Mouse (Mus musculus) cerebellum, postnatal 36 days (tissue): ENCODE data around the gene Gm9970.

ENCODE experiments used
- DNase-seq, 2 experiments: peaks; one replicate each; pipeline ENCODE4 v3.0.0; 2021 to 2022; ENCODE audit warnings: mixed read lengths in 2 of 2

Gm9970 gene

DNA sequence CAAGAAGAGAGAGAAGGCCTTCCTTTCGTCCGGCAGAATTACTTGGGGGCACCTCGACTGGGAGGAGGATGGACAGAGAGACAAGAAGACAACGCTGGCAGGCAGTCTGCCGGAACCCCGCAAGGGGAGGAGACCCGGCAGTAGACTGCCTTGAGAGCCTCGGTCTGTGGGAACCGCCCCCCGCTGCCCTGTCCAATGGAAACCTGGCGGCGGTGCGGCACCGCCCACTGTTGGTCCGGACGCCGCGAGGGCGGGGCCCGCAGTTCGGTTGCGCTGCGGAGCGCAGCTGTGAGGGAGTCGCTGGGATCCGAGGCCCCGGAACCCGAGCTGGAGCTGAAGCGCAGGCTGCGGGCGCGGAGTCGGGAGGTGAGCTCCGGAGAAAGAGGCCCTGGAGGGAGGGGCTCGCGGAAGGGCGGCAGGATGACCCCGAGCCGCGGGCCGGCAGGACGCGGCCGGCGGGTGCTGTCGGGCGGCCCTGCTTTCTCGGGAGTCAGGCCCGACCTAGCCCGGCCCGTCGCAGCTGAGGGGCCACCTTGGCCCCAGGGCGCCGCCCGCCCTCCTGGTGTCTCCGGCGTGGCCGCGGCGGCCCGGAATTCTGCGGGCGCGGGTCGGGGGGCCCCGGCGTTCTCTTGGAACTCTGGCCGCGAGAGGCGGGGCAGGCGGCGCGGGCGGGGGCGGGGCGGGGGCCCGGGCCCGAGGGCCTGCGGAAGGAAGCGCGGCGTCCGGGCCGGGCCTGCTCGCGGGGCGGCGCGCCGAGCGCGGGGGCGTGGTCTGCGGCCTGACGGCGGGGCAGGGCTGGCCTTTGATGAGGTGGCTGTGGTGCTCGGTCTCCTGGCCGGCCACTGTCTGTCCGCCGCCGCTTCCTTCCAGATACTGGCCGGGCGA, at the start of gene Gm9970, which contains the start of gene Nrbp1:
Gm9970 (minus strand) TSS at position 596 of the 885 bp plus-strand sequence.
Nrbp1 (plus strand) TSS at position 228 of the 885 bp plus-strand sequence.
- peak; percentile 94 to 98 for DNase-seq

- DNase-seq: no peak
Observed at GRCm38 (mm10) chr5:31289626-31290230, 48.7 kb upstream of the Gm9970 start.

DNA sequence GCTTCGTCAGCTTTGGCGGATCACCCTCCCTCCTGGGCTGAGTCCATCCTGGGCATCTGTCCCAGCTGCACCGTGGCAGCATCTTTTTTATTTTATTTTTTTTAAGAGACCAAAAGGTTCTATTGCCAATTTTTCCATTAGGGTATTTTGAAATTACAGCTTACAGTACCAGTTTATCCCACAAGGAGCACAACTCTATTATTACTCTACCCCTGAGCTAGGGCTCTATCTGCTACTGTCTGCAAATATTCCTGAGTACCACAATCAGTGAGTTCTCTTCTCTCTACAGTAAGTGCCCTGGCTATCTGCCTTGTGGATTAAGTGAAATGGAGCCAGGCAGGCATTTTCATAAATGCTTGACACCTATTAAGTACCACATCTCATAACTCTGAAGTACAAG, 47.6 kb upstream of the Gm9970 start:
- DNase-seq: no peak

DNA sequence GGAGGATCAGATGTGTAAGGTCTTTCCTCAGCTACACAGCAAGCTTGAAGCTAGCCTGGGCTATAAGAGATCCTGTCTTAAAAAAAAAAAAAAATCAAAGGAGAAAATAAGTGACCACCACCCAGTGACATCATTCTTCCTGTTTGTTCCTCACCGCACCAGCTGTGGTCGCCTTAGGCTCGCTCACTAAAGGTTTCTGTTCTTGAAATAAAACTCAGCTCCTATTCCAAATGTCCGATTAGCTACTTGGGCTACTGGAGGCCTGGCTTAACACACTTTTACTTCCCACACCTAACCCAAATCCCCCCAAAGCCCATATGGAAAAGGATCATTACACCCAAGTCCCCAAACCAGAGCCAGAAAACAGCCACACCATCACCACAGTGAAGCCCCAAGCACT, 47.2 kb upstream of the Gm9970 start:
- DNase-seq: no peak

GRCm38 (mm10) chr5:31279245-31279988, 38.4 kb upstream of the Gm9970 start:
- DNase-seq: no peak

DNA sequence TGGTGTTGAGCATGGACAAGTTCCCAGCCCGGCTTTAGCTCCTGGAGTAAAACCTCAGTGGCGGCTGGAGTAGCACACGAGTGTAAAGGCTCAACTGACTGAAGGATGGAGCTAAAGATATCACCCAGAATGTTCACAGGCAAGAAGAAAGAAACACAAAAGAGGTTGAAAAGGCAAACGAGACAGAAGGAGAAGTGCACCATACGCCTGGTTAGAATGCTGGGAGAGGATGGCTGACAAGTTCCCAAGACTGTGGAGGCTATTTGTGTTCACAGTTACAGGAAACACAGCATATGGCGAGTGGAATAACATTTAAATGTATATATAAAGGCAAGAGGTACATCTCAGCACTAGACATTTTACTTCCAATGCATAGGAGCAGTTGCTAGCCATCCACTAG, 32.0 kb upstream of the Gm9970 start:
- no peak for DNase-seq

DNA sequence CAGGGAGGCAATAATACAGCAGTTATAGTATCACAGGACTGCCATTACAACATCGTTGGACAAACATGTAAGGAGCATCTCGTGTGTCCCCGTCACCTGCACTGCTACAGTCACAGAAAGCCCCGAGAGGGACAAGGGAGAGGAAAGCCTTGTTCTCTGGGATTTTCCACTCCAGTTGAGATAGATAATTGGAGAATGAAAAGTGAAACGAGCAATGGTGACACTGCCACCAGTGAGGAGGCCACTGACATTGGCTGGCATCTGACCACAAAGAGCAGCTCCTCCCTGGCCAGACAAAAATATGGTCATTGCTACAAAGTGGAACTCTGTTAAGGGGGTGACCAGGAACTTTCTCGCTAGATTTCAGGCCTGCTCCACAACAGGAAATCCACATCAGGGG, 26.7 kb upstream of the Gm9970 start:
- DNase-seq: no peak

- peak; percentile 30 to 57 for DNase-seq
Observed at GRCm38 (mm10) chr5:31266101-31266500, 25.1 kb upstream of the Gm9970 start.

- no peak for DNase-seq
Observed at GRCm38 (mm10) chr5:31257616-31258015, 16.6 kb upstream of the Gm9970 start.

DNA sequence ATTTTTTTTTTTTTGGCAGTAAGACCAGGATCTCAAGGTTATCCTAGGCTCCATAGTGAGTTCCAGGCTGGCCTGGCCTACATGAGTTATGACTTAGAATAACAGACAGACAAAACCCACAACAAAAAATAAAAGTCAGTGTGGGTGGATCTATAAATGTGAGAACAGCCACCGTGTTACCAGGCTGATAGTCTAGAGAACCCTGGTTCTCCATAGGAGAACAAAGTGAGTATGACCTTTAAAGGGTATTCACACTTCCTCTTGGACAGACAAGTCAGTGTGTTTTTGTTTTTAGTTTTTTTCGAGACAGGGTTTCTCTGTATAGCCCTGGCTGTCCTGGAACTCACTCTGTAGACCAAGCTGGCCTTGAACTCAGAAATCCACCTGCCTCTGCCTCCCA, 14.9 kb upstream of the Gm9970 start:
- DNase-seq: no peak

DNA sequence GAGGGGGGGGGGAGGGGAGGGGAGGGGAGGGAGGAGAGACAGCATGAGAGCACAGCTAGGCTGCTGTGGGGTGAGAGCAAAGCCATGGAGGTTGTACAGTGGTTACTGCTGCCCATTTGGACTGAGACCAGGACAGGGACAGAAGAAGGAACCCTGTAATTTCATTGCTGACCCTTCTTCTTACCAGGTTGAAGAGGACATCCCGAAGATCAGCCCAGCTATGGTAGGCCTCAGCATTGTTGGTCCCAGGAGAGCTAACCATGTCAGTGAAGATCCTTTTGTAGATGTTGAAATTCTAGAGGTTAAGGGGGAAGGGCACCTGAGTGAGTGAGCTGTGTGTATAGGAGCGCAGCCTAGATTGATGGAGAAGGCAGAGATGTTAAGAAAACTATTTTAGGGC, 14.3 kb upstream of the Gm9970 start:
- DNase-seq: no peak

- no peak for DNase-seq
Observed at GRCm38 (mm10) chr5:31254901-31255300, 13.9 kb upstream of the Gm9970 start.

DNA sequence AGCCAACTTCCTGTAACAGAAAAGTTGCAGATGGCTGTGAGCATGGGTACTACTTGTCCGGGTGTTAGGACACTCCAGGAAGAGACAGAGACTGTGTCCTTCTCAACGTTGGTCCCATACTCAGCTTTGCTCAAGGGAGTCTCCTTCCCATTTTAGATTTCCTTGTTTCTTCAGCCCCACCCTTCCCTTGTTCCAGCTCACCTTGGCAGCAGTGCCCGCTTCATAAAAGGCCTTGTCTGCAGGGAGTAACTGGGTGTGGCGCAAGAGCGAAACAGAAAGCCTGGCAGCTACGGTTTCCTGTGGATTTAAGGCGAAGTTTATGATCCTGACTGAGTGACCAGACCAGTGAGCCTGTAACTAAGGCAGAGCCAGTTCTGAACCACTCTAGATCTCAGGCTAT, 13.4 kb upstream of the Gm9970 start:
- no peak for DNase-seq

DNA sequence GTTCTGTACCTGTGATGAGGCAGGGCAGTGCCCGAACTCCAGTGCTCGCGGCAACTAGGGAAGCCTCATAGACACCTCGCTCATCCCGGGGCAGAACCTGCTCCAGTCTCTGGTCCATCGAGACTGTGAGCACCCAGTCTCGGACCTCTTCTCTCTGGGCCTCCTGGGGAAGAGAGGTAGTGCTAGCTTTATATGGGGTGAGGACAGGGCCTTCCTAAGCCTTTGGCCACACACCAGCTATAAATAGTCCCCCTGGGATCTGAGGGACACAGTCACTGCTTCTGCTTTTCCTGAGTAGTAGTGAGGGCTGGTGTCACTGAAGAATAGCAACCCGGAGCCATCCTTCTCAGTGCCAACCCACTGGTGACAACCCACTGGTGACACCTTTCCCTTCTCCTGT, 12.8 kb upstream of the Gm9970 start:
- no peak for DNase-seq

GRCm38 (mm10) chr5:31252795-31253545, 11.9 kb upstream of the Gm9970 start:
- no peak for DNase-seq

DNA sequence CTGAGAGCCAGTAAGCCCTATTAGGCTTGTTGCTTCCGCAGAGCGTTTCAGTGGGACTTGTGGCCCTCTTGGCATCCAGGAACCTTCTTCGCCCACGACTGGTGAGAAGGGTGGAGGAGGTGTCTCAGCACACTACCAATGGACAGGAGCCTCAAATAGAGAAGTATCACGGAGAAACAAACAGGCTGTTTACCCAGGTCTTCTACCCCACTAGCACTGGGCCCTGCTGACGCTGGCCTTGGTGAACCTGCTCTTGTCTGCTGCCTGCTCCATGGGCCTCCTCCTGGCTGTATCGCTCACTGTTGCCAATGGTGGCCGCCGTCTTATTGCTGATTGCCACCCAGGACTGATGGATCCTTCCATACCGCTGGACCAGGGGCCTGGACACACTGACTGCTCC, 11.1 kb upstream of the Gm9970 start:
- DNase-seq: no peak

DNA sequence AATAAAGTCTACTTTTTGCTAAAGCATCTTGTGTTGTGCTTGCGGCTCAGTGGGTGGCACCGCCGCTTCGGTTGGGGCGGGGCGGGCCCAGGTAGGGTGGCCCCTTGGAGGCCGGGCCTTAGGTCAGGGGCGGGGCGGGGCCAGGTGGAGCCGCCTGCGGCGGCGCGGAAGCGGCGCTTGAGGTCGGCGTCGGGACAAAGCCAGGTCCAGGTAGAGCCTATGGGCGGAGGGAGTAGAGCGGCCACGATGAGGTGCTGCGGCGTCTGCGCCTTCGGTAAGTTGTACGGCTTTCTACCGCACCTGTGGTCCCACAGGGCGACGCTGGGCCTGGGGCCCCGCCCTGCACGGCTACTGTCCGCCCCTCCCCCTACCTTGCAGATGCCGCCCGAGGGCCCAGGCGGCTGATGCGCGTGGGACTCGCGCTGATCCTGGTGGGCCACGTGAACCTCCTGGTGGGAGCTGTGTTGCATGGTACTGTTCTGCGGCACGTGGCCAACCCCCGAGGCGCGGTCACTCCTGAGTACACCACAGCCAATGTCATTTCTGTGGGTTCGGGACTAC, 10.6 kb upstream of the Gm9970 start, which contains the start of gene Krtcap3:
Krtcap3 (plus strand) TSS at position 151 of the 561 bp plus-strand sequence.
- peak; percentile 18 to 21 for DNase-seq

GRCm38 (mm10) chr5:31250716-31251115, 9.7 kb upstream of the Gm9970 start:
- DNase-seq: no peak

- no peak for DNase-seq
Observed at GRCm38 (mm10) chr5:31242191-31242590, 1.2 kb upstream of the Gm9970 start.

GRCm38 (mm10) chr5:31241522-31242034, 546 bp upstream of the Gm9970 start:
- DNase-seq: no peak

GRCm38 (mm10) chr5:31226641-31227040, 14.4 kb downstream of the Gm9970 start:
- no peak for DNase-seq

- DNase-seq: no peak
Observed at GRCm38 (mm10) chr5:31222696-31223095, 18.3 kb downstream of the Gm9970 start.
